Mouse (Mus musculus): ENCODE results near the gene Rai1.

DNA sequence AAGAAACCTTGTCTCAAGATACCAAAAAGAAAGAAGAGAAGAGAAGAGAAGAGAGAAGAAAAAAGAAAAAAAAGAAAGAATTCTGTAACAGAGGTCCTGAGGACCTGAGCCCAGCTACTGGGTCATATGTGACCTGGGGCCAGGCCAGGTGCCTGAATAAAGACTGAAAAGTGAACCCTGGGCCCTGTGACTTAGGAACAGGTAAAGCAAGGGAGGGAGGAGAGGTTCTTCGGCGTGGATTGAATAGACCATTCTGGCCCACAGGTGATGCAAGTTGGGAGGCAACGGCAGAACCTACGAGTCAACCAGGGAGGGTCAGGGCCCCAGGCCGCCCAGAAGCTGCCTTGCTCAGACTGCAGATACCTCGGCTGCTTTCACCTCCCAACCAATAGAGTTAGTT lies 116.6 kb downstream of the Rai1 start:
- TF ChIP-seq CTCF (conservative IDR thresholded peaks at IDR 0.05; ENCODE audit: low read length) (no peak), NANOG (IDR thresholded peaks at IDR 0.05; ENCODE audit: borderline replicate concordance, low read length) (no peak)

Measured in E14TG2a.4 (cell line).